Mouse (Mus musculus) embryonic facial prominence, embryonic 15.5 days (tissue): ENCODE data around the gene Knop1. TPM values are rescaled to one million over a fixed set of nuclear protein-coding genes. Genes with fewer than 3 reads are reported as not detected.

Experiments
- ATAC-seq: fragments of 200-750 bp; cut with Nextera tagmentation; 2 replicates; pipeline ENCODE4 v1.8.0; 2017; ENCODE audit warnings: low read depth, moderate TSS enrichment; ENCODE audit not compliant: insufficient number of reproducible peaks, low FRiP score, low TSS enrichment
- H3K27ac ChIP-seq: fragments of 300-500 bp; sonication (generic); replicated peaks from 2 replicates; pipeline ENCODE4 v1.5.1; 2015; ENCODE audit warnings: mild to moderate bottlenecking, inconsistent platforms
- H3K27me3 ChIP-seq: fragments of 300-500 bp; sonication (generic); 2 replicates; pipeline ENCODE4 v1.6.1; 2015; ENCODE audit warnings: inconsistent platforms
- H3K36me3 ChIP-seq: fragments of 300-500 bp; sonication (generic); 2 replicates; pipeline ENCODE4 v1.6.1; 2015; ENCODE audit warnings: mild to moderate bottlenecking, inconsistent platforms
- H3K4me1 ChIP-seq: fragments of 300-500 bp; sonication (generic); 2 replicates; pipeline ENCODE4 v1.6.1; 2015; ENCODE audit warnings: inconsistent platforms
- H3K4me2 ChIP-seq: fragments of 300-500 bp; sonication (generic); replicated peaks from 2 replicates; pipeline ENCODE4 v1.6.1; 2015; ENCODE audit warnings: mild to moderate bottlenecking, inconsistent platforms
- H3K4me3 ChIP-seq: fragments of 300-500 bp; sonication (generic); replicated peaks from 2 replicates; pipeline ENCODE4 v1.5.1; 2015; ENCODE audit warnings: mild to moderate bottlenecking, inconsistent platforms
- H3K9ac ChIP-seq: fragments of 300-500 bp; sonication (generic); 2 replicates; pipeline ENCODE4 v1.6.1; 2015; ENCODE audit warnings: inconsistent platforms
- H3K9me3 ChIP-seq: fragments of 300-500 bp; sonication (generic); replicated peaks from 2 replicates; pipeline ENCODE4 v1.6.1; 2016; ENCODE audit warnings: inconsistent platforms
- WGBS: fragments of 180-500 bp; shearing (Covaris S2); methylation state at CpG from one replicate; pipeline ENCODE4 v1.1.7; 2015; 5-methylcytosine and 5-hydroxymethylcytosine counted together
- polyA plus RNA-seq: library from polyadenylated mRNA; unstranded; fragments of >200 nt; fragmentation: Nextera tagmentation; extraction: Ambion mirVana; gene quantifications from 2 replicates; pipeline ENCODE4 v1.2.1, GENCODE M21; 2015

Gene Knop1
- polyA plus RNA-seq, 1 experiment from 2014 or later = 86.7 TPM

DNA sequence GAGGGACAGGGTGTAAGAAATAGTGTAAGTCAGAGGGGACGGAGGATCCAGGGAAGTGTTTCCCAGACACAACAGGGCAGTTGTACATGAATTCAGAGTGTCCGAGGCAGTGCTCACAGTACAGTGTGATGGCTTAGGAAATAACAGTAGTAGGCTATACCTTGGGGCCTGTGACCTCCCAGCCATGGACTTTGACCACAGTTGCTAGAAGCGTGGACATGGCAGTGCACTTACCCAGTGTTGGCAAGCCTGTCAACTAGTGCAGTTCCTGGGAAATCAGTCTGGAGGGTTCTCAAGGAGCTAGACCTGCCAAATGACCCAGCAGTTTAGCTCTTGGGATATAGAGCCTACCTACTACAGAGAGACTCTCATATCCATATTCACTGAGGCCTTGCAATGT, 39.8 kb downstream of the Knop1 start:
- no peak for ATAC-seq
- Histone ChIP-seq H3K27ac (no peak overlapping the region), H3K4me1 (no peaks in the 10 kb centered on the region), H3K4me3 (no peak overlapping the region), H3K4me2 (no peak overlapping the region), H3K9ac (no peak overlapping the region), H3K27me3 (no peaks in the 10 kb centered on the region), H3K9me3 (no peaks in the 10 kb centered on the region), H3K36me3 (peaks cover 50% of the 10 kb centered on the region)
- 95% methylated on average over 3 of the region's 3 CpGs for WGBS

DNA sequence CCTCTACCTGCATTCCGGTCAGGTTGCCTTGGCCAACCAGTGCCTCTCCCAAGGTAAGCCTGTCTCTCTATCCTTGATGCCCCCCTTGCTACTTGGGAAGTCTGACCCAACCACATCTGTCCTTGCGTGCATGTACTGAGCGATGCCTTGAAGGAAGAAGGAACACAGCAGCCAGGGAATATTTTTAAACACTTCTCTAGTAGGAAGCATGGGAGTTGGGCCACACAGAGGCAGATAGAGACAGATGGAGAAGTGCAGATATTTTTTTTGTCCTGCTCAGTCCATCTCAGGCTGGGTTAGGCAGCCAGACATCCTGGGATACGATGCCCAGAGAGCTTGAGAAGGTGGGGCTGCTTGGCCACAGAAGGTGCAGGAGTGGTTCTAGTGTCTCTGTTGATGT, 42.5 kb downstream of the Knop1 start:
- 93% methylated on average over 4 of the region's 4 CpGs for WGBS
- Histone ChIP-seq H3K4me3 (no peak overlapping the region), H3K36me3 (peaks cover 45% of the 10 kb centered on the region)

DNA sequence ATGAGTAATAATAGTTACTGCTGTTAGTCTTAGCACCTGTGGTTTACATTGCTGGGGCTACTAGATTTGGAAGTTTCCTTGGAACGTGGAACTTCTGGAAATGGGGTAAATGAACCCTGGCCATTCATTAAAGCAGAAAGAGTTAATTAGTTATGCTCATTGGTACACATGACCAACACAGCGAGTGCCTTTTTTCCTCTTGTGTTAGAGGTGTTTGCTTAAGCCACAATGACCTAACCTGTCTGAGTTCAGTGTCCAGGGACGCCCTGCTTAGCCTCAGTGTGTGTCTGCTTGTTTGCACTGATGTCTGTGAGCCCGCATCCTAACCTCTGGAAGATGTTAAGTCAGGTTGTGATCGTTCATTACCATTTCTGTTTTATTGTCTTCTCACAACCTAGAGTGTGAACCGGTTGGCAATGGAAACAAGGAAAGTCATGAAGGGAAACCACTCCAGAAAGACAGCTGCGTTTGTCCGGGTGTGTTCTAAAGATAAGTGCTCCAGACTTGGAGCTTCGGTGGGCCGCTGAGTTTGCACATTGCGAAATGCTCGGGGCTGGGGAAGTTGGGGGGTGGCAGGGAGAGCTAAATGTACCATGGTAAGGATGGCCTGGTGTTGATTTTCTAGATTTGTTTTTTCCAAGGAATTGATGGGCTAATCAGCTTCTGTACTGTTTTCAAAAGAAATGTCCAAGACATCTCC, 44.5 kb downstream of the Knop1 start:
- Histone ChIP-seq H3K4me3 (no peak overlapping the region), H3K27ac (no peak overlapping the region), H3K4me1 (no peaks in the 10 kb centered on the region), H3K9ac (no peak overlapping the region), H3K36me3 (peaks cover 27% of the 10 kb centered on the region), H3K9me3 (no peaks in the 10 kb centered on the region), H3K4me2 (no peak overlapping the region), H3K27me3 (no peaks in the 10 kb centered on the region)
- 79% methylated on average over 12 of the region's 12 CpGs for WGBS
- ATAC-seq = no peak

More for the DNA sequence above, 42.5 kb downstream of the Knop1 start:
- H3K4me2 ChIP-seq = no peak overlapping the region
- no peaks in the 10 kb centered on the region for H3K9me3 ChIP-seq
- H3K4me1 ChIP-seq = no peaks in the 10 kb centered on the region
- no peak overlapping the region for H3K27ac ChIP-seq
- ATAC-seq = no peak
- no peaks in the 10 kb centered on the region for H3K27me3 ChIP-seq
- no peak overlapping the region for H3K9ac ChIP-seq

DNA sequence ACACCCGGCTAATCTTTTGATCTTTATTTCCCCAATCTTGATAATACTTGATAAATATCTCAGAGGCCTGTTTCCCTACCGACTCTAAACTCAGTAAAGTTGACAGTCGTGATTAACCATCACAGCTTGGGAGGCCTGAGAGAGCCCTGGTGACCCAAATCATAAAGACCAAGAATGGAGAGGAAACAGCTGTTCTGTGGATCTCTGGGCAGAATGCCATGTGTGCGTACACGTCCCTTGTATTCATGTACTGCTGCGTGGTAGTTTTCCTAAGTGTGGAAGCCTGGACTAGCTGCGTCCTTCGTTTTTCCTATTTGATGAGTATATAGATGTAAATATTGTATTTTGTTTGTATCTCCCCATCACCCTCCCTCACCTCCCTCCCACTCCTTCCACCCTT, 48.2 kb downstream of the Knop1 start:
- no peak overlapping the region for H3K4me2 ChIP-seq
- no peak overlapping the region for H3K9ac ChIP-seq
- no peak overlapping the region for H3K27ac ChIP-seq
- 75% methylated on average over 8 of the region's 8 CpGs for WGBS
- peaks cover 28% of the 10 kb centered on the region for H3K36me3 ChIP-seq
- no peaks in the 10 kb centered on the region for H3K9me3 ChIP-seq
- no peaks in the 10 kb centered on the region for H3K27me3 ChIP-seq
- H3K4me1 ChIP-seq = no peaks in the 10 kb centered on the region
- no peak for ATAC-seq
- no peak overlapping the region for H3K4me3 ChIP-seq

DNA sequence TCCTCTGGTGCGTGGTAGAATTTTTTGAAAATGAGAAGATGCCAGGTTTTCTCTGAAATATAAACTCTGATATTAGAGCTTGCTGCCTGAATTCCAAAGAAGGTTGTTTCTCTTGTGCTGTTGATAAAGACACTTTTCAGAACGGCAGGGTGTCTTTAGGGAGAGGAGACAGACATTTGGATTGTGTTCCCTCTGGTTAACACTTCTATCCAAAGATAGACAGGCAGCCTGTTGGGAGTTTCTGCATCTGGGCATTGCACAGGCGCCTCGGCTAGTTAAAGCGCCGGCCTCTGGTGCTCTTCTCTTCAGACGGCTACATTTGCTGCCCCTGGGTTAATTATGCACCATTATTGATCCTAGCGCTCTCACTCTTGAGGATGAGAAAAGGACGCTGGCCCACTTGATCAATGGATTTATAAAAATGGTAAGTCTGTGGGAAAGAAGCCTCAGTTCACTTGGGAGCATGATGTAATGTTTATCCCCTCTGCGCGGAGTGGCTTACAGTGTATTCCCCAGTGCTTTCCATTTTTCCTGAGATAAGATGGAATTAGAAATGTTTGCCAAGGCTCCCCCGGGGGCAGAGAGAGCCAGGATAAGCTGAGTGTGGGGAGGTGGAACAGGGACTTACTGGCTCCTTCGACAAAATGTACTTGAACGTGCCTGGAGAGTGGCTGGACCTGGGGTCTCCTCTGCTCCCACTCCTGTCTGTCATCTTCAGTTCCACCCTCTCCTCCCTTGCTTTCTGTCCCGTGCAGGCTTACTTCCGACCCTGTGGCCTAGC, 49.2 kb downstream of the Knop1 start:
- H3K4me3 ChIP-seq = no peak overlapping the region
- H3K9me3 ChIP-seq = no peaks in the 10 kb centered on the region
- no peaks in the 10 kb centered on the region for H3K27me3 ChIP-seq
- ATAC-seq = no peak
- H3K4me2 ChIP-seq = no peak overlapping the region
- H3K27ac ChIP-seq = no peak overlapping the region
- H3K4me1 ChIP-seq = no peaks in the 10 kb centered on the region
- H3K9ac ChIP-seq = no peak overlapping the region
- peaks cover 32% of the 10 kb centered on the region for H3K36me3 ChIP-seq
- WGBS = 69% methylated on average over 16 of the region's 16 CpGs

DNA sequence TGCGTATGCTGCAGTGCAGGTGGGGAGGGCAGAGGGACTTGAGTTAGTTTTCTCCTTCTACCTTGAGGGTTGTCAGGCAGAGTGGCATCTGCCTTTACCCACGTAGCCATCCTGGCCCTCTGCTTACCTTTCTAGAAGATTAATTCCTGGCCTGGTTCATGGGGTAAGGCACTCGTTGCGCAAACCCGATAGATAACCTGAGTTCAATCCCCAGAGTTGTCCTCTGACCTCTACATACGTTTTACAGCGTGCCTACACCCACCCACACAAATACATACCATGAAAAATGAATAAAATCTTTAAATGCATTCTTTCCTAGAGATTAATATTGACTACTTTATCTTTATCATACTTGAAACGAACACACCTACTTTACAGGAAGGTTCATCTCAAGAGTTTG, 52.6 kb downstream of the Knop1 start:
- H3K4me2 ChIP-seq = no peak overlapping the region
- 91% methylated on average over 8 of the region's 8 CpGs for WGBS
- no peak overlapping the region for H3K9ac ChIP-seq
- H3K27ac ChIP-seq = no peak overlapping the region
- no peak overlapping the region for H3K4me3 ChIP-seq
- no peaks in the 10 kb centered on the region for H3K9me3 ChIP-seq
- no peaks in the 10 kb centered on the region for H3K4me1 ChIP-seq
- ATAC-seq = no peak
- H3K27me3 ChIP-seq = no peaks in the 10 kb centered on the region
- H3K36me3 ChIP-seq = peaks cover 44% of the 10 kb centered on the region

DNA sequence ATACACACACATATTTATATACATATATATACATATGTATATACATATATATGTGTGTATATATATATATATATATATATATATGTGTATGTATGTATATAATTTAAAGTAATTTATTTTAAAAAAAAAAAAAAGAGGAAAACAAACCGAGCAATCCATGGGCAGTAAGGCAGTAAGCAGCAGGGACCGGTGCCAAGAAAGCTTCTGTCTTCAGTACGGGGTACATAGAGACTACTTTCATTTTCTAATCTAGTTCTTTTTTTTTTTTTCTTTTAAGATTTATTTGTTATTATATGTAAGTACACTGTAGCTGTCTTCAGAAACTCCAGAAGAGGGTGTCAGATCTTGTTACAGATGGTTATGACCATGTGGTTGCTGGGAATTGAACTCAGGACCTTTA, 54.3 kb downstream of the Knop1 start:
- H3K9me3 ChIP-seq = no peaks in the 10 kb centered on the region
- WGBS = 89% methylated on average over 3 of the region's 3 CpGs
- H3K36me3 ChIP-seq = peaks cover 51% of the 10 kb centered on the region
- no peak overlapping the region for H3K9ac ChIP-seq
- no peaks in the 10 kb centered on the region for H3K27me3 ChIP-seq
- H3K27ac ChIP-seq = no peak overlapping the region
- no peaks in the 10 kb centered on the region for H3K4me1 ChIP-seq
- H3K4me2 ChIP-seq = no peak overlapping the region
- H3K4me3 ChIP-seq = no peak overlapping the region
- no peak for ATAC-seq

DNA sequence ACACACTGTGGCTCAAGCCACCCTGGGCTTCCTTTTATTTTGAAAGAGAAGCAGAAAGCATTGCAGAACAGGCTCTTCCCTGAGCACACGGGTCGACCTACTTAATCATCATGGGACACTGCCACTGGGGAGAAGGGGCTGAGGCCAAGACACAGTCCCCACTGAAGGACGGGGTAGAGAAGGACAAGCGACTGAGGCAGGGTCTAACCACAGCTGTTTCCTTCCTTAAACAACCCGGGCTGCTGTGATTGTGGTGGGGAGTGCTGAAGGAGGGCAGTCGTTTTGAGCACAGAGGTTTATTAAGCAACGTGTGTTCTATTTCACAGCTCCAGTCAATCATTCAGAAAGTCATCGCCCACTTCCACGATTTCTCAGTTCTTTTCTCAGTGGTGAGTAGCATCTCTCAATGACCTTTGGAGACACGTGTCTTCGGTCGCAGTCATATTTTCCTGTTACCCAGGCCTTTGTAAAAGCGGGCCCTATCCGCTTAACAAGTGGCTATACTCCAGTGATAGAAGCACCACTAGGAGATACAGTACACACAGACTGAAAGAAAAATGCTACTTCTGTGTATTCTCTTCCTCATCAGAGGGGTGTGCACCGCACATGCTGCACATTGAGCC, 55.8 kb downstream of the Knop1 start:
- Histone ChIP-seq H3K4me2 (no peak overlapping the region), H3K9ac (no peak overlapping the region), H3K27me3 (no peaks in the 10 kb centered on the region), H3K9me3 (no peaks in the 10 kb centered on the region), H3K4me3 (no peak overlapping the region), H3K27ac (no peak overlapping the region), H3K4me1 (no peaks in the 10 kb centered on the region), H3K36me3 (peaks cover 61% of the 10 kb centered on the region)
- 86% methylated on average over 15 of the region's 15 CpGs for WGBS
- ATAC-seq = no peak

DNA sequence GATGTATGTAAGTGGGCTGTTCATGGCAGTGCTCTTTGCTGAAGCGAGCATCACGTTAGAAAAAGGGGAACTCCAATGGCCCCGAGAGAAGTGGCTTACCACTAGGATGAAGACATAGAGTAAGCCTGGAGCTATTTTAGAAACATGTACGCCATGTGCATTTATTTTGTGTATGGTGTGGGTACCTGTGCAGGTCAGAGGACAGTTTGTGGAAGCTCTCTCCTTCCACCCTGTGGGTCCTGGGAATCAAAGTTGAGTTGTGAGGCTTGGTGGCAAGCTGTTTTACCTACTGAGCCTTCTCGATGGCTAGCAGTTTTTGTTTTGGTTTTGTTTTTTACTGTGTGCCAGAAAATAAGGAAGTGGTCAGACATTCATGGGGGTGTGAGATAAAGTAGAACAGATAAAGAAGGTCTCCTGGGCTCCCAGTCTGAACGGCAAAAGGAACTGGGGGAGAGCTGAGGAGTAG, 57.9 kb downstream of the Knop1 start:
- Histone ChIP-seq H3K4me1 (no peaks in the 10 kb centered on the region), H3K4me2 (no peak overlapping the region), H3K27ac (no peak overlapping the region), H3K27me3 (no peaks in the 10 kb centered on the region), H3K36me3 (peaks cover 66% of the 10 kb centered on the region), H3K4me3 (no peak overlapping the region), H3K9ac (no peak overlapping the region), H3K9me3 (no peaks in the 10 kb centered on the region)
- ATAC-seq = no peak
- 86% methylated on average over 6 of the region's 6 CpGs for WGBS

DNA sequence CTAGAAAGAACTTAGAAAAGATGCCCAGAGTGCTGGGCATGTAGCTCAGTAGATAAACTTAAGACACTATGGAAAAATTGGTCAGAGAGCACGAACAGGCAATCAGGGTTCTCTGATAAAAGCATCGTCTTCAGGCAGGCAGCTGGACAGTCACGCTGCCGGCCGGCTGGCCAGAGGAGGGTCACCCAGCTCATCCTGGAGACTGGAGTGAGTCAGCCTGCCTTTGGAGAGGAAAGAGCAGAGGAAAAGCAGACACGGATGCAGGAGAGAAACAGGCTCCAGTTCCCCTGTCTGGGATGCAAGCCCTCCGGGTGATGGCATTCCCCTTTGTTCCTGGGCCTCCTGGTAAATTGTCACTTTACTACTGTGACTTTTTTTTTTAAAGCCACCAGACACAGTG, 58.5 kb downstream of the Knop1 start:
- H3K36me3 ChIP-seq = peaks cover 65% of the 10 kb centered on the region
- no peak for ATAC-seq
- H3K4me3 ChIP-seq = no peak overlapping the region
- WGBS = 83% methylated on average over 7 of the region's 7 CpGs
- H3K4me2 ChIP-seq = no peak overlapping the region
- H3K27me3 ChIP-seq = no peaks in the 10 kb centered on the region
- no peaks in the 10 kb centered on the region for H3K4me1 ChIP-seq
- no peak overlapping the region for H3K27ac ChIP-seq
- no peaks in the 10 kb centered on the region for H3K9me3 ChIP-seq
- no peak overlapping the region for H3K9ac ChIP-seq

DNA sequence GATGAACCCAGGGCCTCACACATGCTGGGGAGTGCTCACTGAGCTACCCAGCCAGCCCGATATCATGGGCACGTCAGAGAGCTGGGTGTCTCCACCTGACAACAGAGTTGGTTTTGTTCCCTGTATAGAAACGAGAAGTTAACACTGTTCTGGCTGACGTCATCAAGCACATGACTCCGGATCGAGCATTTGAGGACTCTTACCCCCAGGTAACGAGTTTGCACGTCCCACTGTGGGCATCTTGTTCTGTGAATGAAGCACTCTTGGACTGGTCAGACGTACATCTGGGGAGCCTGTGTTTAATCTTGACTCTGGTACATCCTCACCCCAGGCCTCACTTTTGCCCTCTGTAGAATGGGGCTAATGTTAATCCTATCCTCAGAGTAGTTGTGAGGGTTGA, 59.2 kb downstream of the Knop1 start:
- Histone ChIP-seq H3K9ac (no peak overlapping the region), H3K4me2 (no peak overlapping the region), H3K27me3 (no peaks in the 10 kb centered on the region), H3K36me3 (peaks cover 68% of the 10 kb centered on the region), H3K27ac (no peak overlapping the region), H3K4me3 (no peak overlapping the region), H3K4me1 (no peaks in the 10 kb centered on the region), H3K9me3 (no peaks in the 10 kb centered on the region)
- 89% methylated on average over 9 of the region's 9 CpGs for WGBS
- no peak for ATAC-seq
